Mouse (Mus musculus): ENCODE measurements around the gene Cntfr. TPM values are rescaled to one million over a fixed set of nuclear protein-coding genes. Genes with fewer than 3 reads are reported as not detected.

Gene Cntfr
- polyA plus RNA-seq, 1 experiment from 2014 or later, result 32.7 TPM

- Histone ChIP-seq H3K36me3 (peaks cover 10% of the 10 kb centered on the region), H3K9ac (replicated peaks) (peak overlapping the region; percentile 92), H3K4me2 (replicated peaks) (peak overlapping the region; percentile 71), H3K4me3 (replicated peaks) (peak overlapping the region; percentile 74), H3K4me1 (replicated peaks) (peaks cover 62% of the 10 kb centered on the region), H3K27me3 (peaks cover 9% of the 10 kb centered on the region; the same call in 1 of the 2 replicates), H3K9me3 (no peaks in the 10 kb centered on the region), H3K27ac (peak overlapping the region; percentile 93)
- ATAC-seq, result no peak
- WGBS, result 80% methylated on average over 6 of the region's 6 CpGs
Observed at GRCm38 (mm10) chr4:41638828-41639213, 58.1 kb downstream of the Cntfr start.

GRCm38 (mm10) chr4:41638186-41638731 is 58.6 kb downstream of the Cntfr start:
- no peaks in the 10 kb centered on the region for H3K9me3 ChIP-seq
- H3K27ac ChIP-seq, result no peak overlapping the region
- 93% methylated on average over 10 of the region's 10 CpGs for WGBS
- H3K36me3 ChIP-seq, result peaks cover 10% of the 10 kb centered on the region
- peaks cover 9% of the 10 kb centered on the region; the same call in 1 of the 2 replicates for H3K27me3 ChIP-seq
- H3K4me2 ChIP-seq (replicated peaks), result peak overlapping the region; percentile 71
- H3K4me3 ChIP-seq (replicated peaks), result peak overlapping the region; percentile 74
- peaks cover 64% of the 10 kb centered on the region for H3K4me1 ChIP-seq (replicated peaks)
- ATAC-seq, result no peak
- H3K9ac ChIP-seq (replicated peaks), result peak overlapping the region; percentile 92

- no peak for ATAC-seq
Observed at GRCm38 (mm10) chr4:41636882-41637635, 59.8 kb downstream of the Cntfr start.

GRCm38 (mm10) chr4:41636366-41636765 is 60.5 kb downstream of the Cntfr start:
- ATAC-seq, result no peak
- Histone ChIP-seq H3K9ac (replicated peaks) (peak overlapping the region; percentile 28; the same call in 1 of the 2 replicates), H3K4me1 (replicated peaks) (peaks cover 82% of the 10 kb centered on the region), H3K4me3 (replicated peaks) (no peak overlapping the region), H3K36me3 (peaks cover 10% of the 10 kb centered on the region), H3K27me3 (0 out of 2 replicates have a peak, but pooled peaks cover 6% of the 10 kb centered on the region), H3K27ac (peak overlapping the region; percentile 68), H3K4me2 (replicated peaks) (0 out of 2 replicates have a peak overlapping the region, but pooled peaks have one; percentile 1), H3K9me3 (no peaks in the 10 kb centered on the region)
- 58% methylated on average over 7 of the region's 7 CpGs for WGBS

More at GRCm38 (mm10) chr4:41636882-41637635, 59.8 kb downstream of the Cntfr start:
- Histone ChIP-seq H3K4me1 (replicated peaks) (peaks cover 75% of the 10 kb centered on the region), H3K27me3 (0 out of 2 replicates have a peak, but pooled peaks cover 6% of the 10 kb centered on the region), H3K27ac (0 out of 2 replicates have a peak overlapping the region, but pooled peaks have one; percentile 68), H3K4me3 (replicated peaks) (no peak overlapping the region), H3K9me3 (no peaks in the 10 kb centered on the region), H3K36me3 (peaks cover 10% of the 10 kb centered on the region), H3K9ac (replicated peaks) (peak overlapping the region; percentile 26; the same call in 1 of the 2 replicates), H3K4me2 (replicated peaks) (peak overlapping the region; percentile 71; the same call in 1 of the 2 replicates)
- 86% methylated on average over 10 of the region's 10 CpGs for WGBS

GRCm38 (mm10) chr4:41635906-41636305 is 61.0 kb downstream of the Cntfr start:
- WGBS, result 60% methylated on average over 2 of the region's 2 CpGs
- ATAC-seq, result no peak
- Histone ChIP-seq H3K4me1 (replicated peaks) (peaks cover 86% of the 10 kb centered on the region), H3K9me3 (no peaks in the 10 kb centered on the region), H3K27ac (peak overlapping the region; percentile 68; the same call in 1 of the 2 replicates), H3K36me3 (peaks cover 10% of the 10 kb centered on the region), H3K27me3 (0 out of 2 replicates have a peak, but pooled peaks cover 6% of the 10 kb centered on the region), H3K9ac (replicated peaks) (peak overlapping the region; percentile 28; the same call in 1 of the 2 replicates), H3K4me3 (replicated peaks) (no peak overlapping the region), H3K4me2 (replicated peaks) (no peak overlapping the region)

GRCm38 (mm10) chr4:41635224-41635623 is 61.7 kb downstream of the Cntfr start:
- H3K9me3 ChIP-seq, result no peaks in the 10 kb centered on the region
- 0 out of 2 replicates have a peak, but pooled peaks cover 6% of the 10 kb centered on the region for H3K27me3 ChIP-seq
- peaks cover 86% of the 10 kb centered on the region for H3K4me1 ChIP-seq (replicated peaks)
- WGBS, result 79% methylated on average over 8 of the region's 8 CpGs
- H3K4me3 ChIP-seq (replicated peaks), result no peak overlapping the region
- H3K36me3 ChIP-seq, result peaks cover 10% of the 10 kb centered on the region
- no peak overlapping the region for H3K4me2 ChIP-seq (replicated peaks)
- ATAC-seq, result no peak
- H3K9ac ChIP-seq (replicated peaks), result no peak overlapping the region
- H3K27ac ChIP-seq, result no peak overlapping the region

- Histone ChIP-seq H3K27me3 (0 out of 2 replicates have a peak, but pooled peaks cover 6% of the 10 kb centered on the region), H3K4me3 (replicated peaks) (no peak overlapping the region), H3K9me3 (no peaks in the 10 kb centered on the region), H3K36me3 (peaks cover 10% of the 10 kb centered on the region), H3K27ac (no peak overlapping the region), H3K4me2 (replicated peaks) (no peak overlapping the region), H3K9ac (replicated peaks) (no peak overlapping the region), H3K4me1 (replicated peaks) (peaks cover 92% of the 10 kb centered on the region)
- WGBS, result 47% methylated on average over 8 of the region's 8 CpGs
- no peak for ATAC-seq
Observed at GRCm38 (mm10) chr4:41634631-41635030, 62.3 kb downstream of the Cntfr start.

GRCm38 (mm10) chr4:41633001-41633400 is 63.9 kb downstream of the Cntfr start:
- H3K27me3 ChIP-seq, result 0 out of 2 replicates have a peak, but pooled peaks cover 6% of the 10 kb centered on the region
- H3K9ac ChIP-seq (replicated peaks), result no peak overlapping the region
- no peak overlapping the region for H3K4me3 ChIP-seq (replicated peaks)
- peaks cover 93% of the 10 kb centered on the region for H3K4me1 ChIP-seq (replicated peaks)
- no peak overlapping the region for H3K27ac ChIP-seq
- ATAC-seq, result no peak
- no peaks in the 10 kb centered on the region for H3K9me3 ChIP-seq
- H3K36me3 ChIP-seq, result peaks cover 10% of the 10 kb centered on the region
- no peak overlapping the region for H3K4me2 ChIP-seq (replicated peaks)
- 82% methylated on average over 9 of the region's 9 CpGs for WGBS

GRCm38 (mm10) chr4:41631390-41631789 is 65.5 kb downstream of the Cntfr start:
- peak overlapping the region; percentile 33; the same call in 1 of the 2 replicates for H3K9ac ChIP-seq (replicated peaks)
- H3K36me3 ChIP-seq, result no peaks in the 10 kb centered on the region
- no peak overlapping the region for H3K4me3 ChIP-seq (replicated peaks)
- peak overlapping the region; percentile 27 for H3K4me2 ChIP-seq (replicated peaks)
- peaks cover under 1% of the 10 kb centered on the region; the same call in 1 of the 2 replicates for H3K27me3 ChIP-seq
- no peaks in the 10 kb centered on the region for H3K9me3 ChIP-seq
- ATAC-seq, result peak; percentile 44
- H3K27ac ChIP-seq, result peak overlapping the region; percentile 83
- peaks cover 90% of the 10 kb centered on the region for H3K4me1 ChIP-seq (replicated peaks)
- under 1% methylated on average over 11 of the region's 11 CpGs for WGBS

GRCm38 (mm10) chr4:41630196-41630595 is 66.7 kb downstream of the Cntfr start:
- no peaks in the 10 kb centered on the region for H3K9me3 ChIP-seq
- ATAC-seq, result 0 out of 2 replicates have a peak, but pooled peaks have one; percentile 10
- H3K4me1 ChIP-seq (replicated peaks), result peaks cover 78% of the 10 kb centered on the region
- H3K27me3 ChIP-seq, result peaks cover 11% of the 10 kb centered on the region
- H3K4me3 ChIP-seq (replicated peaks), result no peak overlapping the region
- no peaks in the 10 kb centered on the region for H3K36me3 ChIP-seq
- H3K27ac ChIP-seq, result peak overlapping the region; percentile 21; the same call in 1 of the 2 replicates
- WGBS, result 26% methylated on average over 6 of the region's 6 CpGs
- H3K9ac ChIP-seq (replicated peaks), result no peak overlapping the region
- H3K4me2 ChIP-seq (replicated peaks), result no peak overlapping the region

GRCm38 (mm10) chr4:41628202-41628927 is 68.5 kb downstream of the Cntfr start:
- peaks cover 16% of the 10 kb centered on the region for H3K27me3 ChIP-seq
- H3K27ac ChIP-seq, result peak overlapping the region; percentile 81
- peak; percentile 55 for ATAC-seq
- H3K4me2 ChIP-seq (replicated peaks), result no peak overlapping the region
- peaks cover 65% of the 10 kb centered on the region for H3K4me1 ChIP-seq (replicated peaks)
- no peaks in the 10 kb centered on the region for H3K9me3 ChIP-seq
- WGBS, result 8% methylated on average over 8 of the region's 8 CpGs
- H3K9ac ChIP-seq (replicated peaks), result peak overlapping the region; percentile 39
- no peak overlapping the region for H3K4me3 ChIP-seq (replicated peaks)
- no peaks in the 10 kb centered on the region for H3K36me3 ChIP-seq
